10 mouse cellular contexts compared by ENCODE assay signal in the genomic region with DNA sequence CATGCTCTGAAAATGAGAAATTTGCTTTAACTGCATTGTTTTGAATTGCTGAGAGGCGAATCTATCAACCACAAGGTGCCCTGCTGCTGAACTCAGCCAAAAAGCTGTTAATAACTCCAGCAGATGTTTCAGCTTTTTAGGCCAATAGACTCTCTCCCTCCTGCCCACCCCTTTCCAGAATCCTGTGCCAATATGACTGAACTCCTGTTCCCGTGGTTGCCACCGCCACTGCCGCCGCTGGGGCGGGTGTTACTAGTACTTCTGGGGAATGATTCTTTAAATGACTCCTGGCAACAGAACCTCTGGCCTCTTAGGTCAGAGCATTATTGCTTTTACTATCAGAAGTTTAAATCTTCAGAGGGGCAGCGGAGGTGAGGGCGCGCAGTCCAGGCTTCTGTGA. TPM values are rescaled to one million over a fixed set of nuclear protein-coding genes. Genes with fewer than 3 reads are reported as not detected.
DNase-seq lines count a peak whose midpoint lies in the region; ATAC-seq and TF ChIP-seq lines count a peak whose summit lies in the region.
"Had no signal": no experiment of that assay in that cellular context is flagged by ENCODE, and none has a peak within 500 bp of the region (broad histone marks: within the 10 kb centered on the region; RNA-seq: fewer than 3 reads in every experiment).

No protein-coding gene starts in this region.

- in situ Hi-C loops in Patski (cut with MboI; ENCODE audit: low pct_unique_long_range_greater_than_20kb) = no loop called here

- H3K27me3 ChIP-seq in Patski = peaks cover 21% of the 10 kb centered on the region
- H3K27me3 ChIP-seq: CH12.LX; stomach, embryonic 15.5 days had no signal

- POLR2A ChIA-PET in Patski (lab: Charles Lee) = no interaction called here

- CTCF ChIA-PET in Patski (lab: Charles Lee) = interaction anchor here (1.2 kb wide), 1 partner anchor 11 kb away, joined by 4 read pairs; no protein-coding TSS in a partner anchor

- no peak for TF ChIP-seq CTCF in Patski (IDR thresholded peaks at IDR 0.05)

- peak; percentile 40 for ATAC-seq in Patski
- no peak for ATAC-seq in megakaryocyte, adult 5-6 weeks (ENCODE audit: poor library complexity, severe bottlenecking)

- DNase-seq in gastrocnemius, postnatal 10 days = peak; percentile 19
- no peak for DNase-seq in gastrocnemius, postnatal 4 days (ENCODE audit: low spot score in 2 of 2)
- no peak for DNase-seq in Patski (ENCODE audit: low read depth, low spot score)
- DNase-seq in forelimb bud, embryonic 11.5 days (ENCODE audit: low read depth, low spot score) = peak; percentile 40
- DNase-seq in kidney, postnatal 4 days = peak; percentile 9 to 12
- no peak for DNase-seq in thymus, postnatal 25 days
- DNase-seq in left cerebral cortex, adult 11 months (ENCODE audit: low spot score) = no peak

RNA-seq across cellular contexts. Expression of gene Smarca2, which starts 38.7 kb away (rescaled TPM):
- total RNA-seq in gastrocnemius, postnatal 10 days (2021) = 10 to 100 TPM; 47.1 to 50.7 TPM
- 10 to 100 TPM; 63.8 to 75.7 TPM for total RNA-seq in gastrocnemius, postnatal 4 days (2021)
- polyA plus RNA-seq in Patski (2021) = 153 TPM
- total RNA-seq in megakaryocyte, adult 5-6 weeks (2015) = 49.8 and 63.8 TPM in 2 replicates
- total RNA-seq in megakaryocyte, adult 5-6 weeks (2017) = 49.6 and 51.4 TPM in 2 replicates

Comparison
In these comparisons a context has a peak if more than half of its experiments do, and no peak if none do; other contexts are left out.
1. DNase-seq: peak in gastrocnemius, postnatal 10 days (single experiment), forelimb bud, embryonic 11.5 days (single experiment) and kidney, postnatal 4 days (2 of 2); none in gastrocnemius, postnatal 4 days (0 of 2), Patski (single experiment), thymus, postnatal 25 days (single experiment) and left cerebral cortex, adult 11 months (single experiment).